Mouse (Mus musculus) adrenal gland, postnatal 36 days (tissue): ENCODE measurements around the gene Tnrc6b. TPM values are rescaled to one million over a fixed set of nuclear protein-coding genes. Genes with fewer than 3 reads are reported as not detected.
A peak's percentile ranks its signal among the peaks of the same experiment; 100 is the strongest.

Experiments used
- DNase-seq, 2 experiments: peaks; one replicate each; pipeline ENCODE4 v3.0.0; 2021; ENCODE audit warnings: mixed read lengths in 1 of 2
- total RNA-seq, 2 experiments: library from RNA; stranded (reverse); gene quantifications; 2 replicates each; pipeline ENCODE4 v1.2.3; 2021

Tnrc6b gene
- total RNA-seq, 2 experiments from 2014 or later = 46.5 to 56.9 TPM

DNA sequence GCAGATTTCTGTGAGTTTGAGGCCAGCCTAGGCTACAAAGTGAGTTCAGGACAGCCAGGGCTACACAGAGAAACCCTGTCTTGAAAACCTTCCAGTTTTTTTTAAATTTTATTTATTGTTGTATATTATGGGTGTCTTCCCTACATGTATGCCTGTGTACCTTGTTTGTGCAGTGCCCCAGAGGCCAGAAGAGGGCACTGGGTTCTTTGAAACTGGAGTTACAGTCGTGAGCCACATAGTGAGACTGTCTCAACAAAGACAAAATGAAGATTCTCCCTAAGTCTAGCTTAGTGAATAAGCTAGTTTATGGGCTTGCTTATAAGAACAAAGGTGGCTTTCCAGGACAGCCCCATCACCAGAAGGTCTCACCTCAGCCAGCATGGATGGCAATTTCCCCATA lies 25.4 kb downstream of the Tnrc6b start:
- DNase-seq = no peak

- DNase-seq = no peak
Observed at GRCm38 (mm10) chr15:80738244-80738643, 27.1 kb downstream of the Tnrc6b start.

- DNase-seq = no peak
Observed at GRCm38 (mm10) chr15:80739972-80740371, 28.9 kb downstream of the Tnrc6b start.

GRCm38 (mm10) chr15:80741836-80742235 lies 30.7 kb downstream of the Tnrc6b start:
- no peak for DNase-seq

DNA sequence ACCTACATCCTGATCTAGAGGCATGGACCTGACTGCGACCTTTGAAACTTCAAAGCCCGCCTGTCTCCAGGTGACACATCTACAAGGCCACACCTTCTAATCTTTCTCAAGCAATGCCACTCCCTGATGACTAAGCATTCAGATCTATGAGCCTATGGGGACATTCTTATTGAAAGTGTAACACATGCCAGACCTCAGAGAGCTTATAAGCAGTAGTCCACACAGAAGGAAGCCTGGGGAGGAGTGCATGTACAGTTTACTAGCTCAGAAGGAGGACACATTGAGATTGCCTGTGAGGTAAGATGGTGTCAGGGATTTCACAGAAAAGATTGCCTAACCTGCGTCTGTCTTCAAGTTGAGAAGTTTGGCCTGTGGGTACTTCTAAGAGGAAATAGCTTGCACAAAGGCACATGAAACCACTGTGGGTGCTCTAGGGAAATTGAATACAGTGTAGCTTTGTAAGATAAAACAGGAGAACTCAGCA lies 31.9 kb downstream of the Tnrc6b start:
- no peak for DNase-seq

- DNase-seq = no peak
Observed at GRCm38 (mm10) chr15:80743606-80744005, 32.5 kb downstream of the Tnrc6b start.

DNA sequence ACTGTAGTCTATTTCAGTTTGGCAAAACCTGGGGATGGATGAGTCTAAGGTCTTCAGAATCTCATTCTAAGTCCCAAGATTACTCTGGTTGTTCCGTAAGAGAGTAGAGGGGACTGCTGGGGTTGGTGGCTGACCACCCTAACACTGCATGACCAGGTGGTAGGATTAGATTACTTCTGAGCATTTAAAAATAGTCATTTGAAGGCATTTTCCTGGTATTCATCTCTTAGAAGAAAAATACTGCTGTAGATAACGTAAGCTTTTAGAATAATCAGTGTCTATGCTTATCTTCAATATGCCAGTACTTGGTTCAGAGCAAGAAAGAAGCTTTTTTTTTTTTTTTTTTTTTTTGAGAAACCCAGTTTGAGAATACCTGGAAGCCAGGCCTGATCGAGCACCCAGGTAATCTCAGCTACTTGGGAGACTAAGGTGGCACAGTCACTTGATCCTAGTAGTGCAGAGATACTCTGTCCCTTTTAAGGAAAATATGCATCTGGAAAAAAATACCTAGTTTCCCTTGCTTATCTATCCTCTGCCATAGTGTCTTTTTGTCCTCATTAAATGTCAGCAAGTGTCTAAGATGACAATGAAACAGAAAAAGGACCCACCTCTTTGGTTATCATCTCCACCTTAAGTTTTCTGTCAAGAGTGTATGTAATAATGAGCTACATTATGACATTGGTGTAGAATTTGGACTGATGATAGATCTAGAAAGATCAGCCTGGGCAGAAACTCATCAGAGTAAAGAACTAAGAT lies 33.7 kb downstream of the Tnrc6b start:
- no peak for DNase-seq

GRCm38 (mm10) chr15:80748979-80749378 lies 37.9 kb downstream of the Tnrc6b start:
- DNase-seq = no peak

DNA sequence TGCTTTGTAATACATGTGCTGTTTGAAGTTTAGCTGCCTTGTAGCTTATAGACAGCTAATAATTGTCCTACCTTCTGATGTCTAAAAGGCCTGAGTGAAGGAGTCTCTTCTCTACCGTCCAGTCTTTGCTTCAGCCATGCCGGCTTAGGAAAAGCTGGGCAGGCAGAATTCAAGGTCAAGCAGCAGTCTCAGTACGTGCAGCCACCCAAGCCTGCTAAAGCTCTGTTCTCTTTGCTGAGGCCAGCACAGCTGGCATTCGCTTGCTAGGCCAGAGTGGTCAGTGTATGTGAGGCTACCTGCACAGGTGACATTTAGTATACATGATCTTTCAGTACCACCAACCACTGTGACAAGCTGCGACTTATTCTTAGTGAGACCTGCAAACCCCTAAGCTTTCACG lies 42.2 kb downstream of the Tnrc6b start:
- peak; percentile 27 to 51 for DNase-seq

- no peak for DNase-seq
Observed at GRCm38 (mm10) chr15:80754103-80754502, 43.0 kb downstream of the Tnrc6b start.

DNA sequence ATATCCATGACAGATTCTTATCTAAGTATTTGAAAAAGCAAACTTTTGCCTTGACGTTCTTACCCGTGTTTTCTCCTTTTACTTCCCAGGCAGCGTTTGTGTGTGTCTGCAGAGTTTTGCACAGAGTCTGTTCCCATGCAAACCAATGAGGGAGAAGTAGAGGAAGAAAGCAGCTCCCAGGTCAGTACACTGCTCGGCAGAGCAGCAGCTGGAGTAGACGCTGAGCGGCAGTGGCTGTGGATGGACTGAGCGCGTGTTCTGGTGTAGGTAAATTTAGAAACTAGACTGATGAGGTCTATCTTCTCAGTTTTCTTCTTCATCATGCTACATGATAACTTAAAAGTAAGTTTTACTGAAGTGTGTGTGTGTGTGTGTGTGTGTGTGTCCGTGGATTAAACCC lies 48.3 kb downstream of the Tnrc6b start:
- DNase-seq = no peak

DNA sequence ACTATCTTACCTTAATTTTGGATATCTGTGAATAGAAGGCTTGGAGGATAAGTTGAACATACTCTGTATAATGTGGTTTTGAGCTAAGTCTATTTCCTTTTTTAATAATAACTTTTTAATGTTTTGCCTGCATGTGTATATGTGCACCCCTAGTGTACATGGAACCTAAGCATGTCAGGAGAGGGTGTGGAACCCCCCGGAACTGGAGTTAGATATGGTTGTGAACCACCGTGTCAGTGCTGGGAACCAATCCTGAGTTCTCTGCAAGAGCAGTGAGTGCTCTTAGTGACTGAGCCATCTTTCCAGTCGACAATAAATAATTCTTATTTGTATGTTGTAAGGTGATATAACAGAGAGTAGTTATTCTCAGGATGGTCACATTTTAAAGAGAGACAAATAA lies 49.4 kb downstream of the Tnrc6b start:
- no peak for DNase-seq

- DNase-seq = no peak
Observed at GRCm38 (mm10) chr15:80760935-80761334, 49.8 kb downstream of the Tnrc6b start.

GRCm38 (mm10) chr15:80762621-80763020 lies 51.5 kb downstream of the Tnrc6b start:
- DNase-seq = no peak

DNA sequence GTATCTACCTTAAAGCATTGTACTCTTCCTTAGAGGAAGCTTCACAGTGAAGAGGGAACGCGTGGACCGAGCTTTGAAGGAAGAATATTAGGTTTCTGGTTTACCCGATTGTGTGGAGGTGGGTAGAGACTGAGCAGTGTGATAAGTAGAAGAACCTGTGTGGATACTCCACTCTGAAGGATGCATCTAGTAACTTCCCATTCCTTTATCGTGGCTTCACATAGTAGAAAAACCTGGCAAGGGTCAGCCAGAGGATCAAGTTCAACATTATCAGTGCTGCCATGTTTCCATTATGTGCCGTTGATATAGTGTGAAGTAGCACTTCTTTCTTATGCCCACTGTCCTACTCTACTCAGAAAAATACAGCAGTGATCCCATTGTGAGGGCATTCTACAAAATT lies 53.6 kb downstream of the Tnrc6b start:
- no peak for DNase-seq

DNA sequence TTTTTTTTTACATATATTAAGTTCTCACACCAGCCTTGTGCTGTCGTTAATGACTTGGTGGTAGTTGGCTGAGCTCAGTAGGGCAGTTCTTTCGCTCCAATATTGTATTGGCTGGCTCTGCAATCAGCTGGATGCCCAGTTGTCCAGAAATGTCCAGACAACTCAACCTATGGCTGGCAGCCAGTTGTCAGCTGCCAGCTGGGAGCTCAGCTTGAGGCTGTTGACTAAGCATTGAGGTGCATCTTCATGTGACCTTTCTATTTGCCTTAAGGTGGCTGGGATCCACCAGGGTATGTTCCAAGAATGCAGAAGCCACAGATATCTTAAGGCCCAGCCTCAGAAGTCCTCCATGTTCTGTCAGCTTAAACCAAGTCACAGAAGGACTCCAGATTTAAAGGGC lies 54.3 kb downstream of the Tnrc6b start:
- peak; percentile 52 to 58 for DNase-seq

DNA sequence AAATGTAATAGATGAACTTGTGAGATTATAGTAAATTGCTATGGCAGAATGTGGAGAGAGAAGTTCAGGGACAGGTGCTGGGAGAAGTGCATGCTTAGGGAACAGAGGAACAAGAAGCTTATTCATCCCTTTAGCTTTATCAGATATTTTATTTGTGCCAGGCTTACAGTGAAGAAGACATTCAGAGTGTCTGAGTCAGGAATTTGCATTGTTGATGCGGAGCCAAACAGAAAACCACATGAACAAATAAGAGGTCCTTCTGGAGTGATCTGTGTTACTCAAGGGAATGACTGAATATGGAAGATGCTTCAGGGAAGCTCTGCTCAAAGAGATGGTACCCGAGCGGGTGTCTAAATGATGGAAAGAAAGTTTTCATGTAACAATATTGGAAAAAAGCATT lies 57.1 kb downstream of the Tnrc6b start:
- DNase-seq = no peak

DNA sequence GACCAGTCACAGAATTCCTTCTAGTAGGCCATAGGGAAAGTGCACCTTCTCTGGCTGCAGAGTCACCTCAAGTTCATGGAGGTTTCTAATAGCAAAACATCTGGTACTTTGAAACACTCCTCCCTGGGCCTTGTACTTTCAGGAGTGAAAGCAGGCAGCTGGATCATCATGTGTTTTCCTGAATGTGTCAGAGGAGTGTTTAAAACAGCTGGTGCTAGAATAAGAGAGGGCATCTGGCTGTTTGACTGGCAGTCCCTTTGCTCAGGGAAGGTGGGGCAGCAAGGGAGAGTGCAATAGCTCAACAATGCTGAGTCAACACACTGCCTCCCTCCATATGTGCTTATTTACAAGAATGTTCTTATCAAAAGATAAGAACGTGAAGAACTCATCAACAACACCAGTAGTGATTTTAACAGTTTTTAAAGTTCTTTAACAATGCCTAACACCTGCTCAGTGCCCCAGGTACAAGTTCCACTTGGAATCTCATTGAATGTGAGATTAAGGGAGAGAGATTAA lies 60.9 kb downstream of the Tnrc6b start:
- no peak for DNase-seq

DNA sequence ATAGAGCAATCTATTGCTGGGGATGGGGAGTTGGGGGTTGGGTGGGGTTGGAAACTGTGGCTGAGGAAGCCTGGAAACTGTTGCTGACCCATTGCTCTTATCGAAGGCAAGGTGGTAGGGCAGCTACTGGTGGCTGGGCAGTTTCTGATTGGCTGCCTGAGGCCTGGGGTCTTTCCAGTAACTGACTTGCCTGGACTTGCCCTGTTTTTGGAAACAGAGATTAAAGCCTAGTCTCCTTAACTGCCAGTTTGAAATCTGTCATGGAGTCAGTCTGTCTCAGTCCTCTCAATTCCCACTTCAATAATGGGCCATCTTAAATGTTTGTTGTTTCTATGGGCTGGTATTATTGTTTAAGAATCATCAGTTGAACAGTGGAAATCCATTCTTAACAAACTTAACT lies 63.6 kb downstream of the Tnrc6b start:
- DNase-seq = no peak

GRCm38 (mm10) chr15:80779006-80779405 lies 67.9 kb downstream of the Tnrc6b start:
- no peak for DNase-seq

GRCm38 (mm10) chr15:80780154-80780751 lies 69.1 kb downstream of the Tnrc6b start:
- no peak for DNase-seq

DNA sequence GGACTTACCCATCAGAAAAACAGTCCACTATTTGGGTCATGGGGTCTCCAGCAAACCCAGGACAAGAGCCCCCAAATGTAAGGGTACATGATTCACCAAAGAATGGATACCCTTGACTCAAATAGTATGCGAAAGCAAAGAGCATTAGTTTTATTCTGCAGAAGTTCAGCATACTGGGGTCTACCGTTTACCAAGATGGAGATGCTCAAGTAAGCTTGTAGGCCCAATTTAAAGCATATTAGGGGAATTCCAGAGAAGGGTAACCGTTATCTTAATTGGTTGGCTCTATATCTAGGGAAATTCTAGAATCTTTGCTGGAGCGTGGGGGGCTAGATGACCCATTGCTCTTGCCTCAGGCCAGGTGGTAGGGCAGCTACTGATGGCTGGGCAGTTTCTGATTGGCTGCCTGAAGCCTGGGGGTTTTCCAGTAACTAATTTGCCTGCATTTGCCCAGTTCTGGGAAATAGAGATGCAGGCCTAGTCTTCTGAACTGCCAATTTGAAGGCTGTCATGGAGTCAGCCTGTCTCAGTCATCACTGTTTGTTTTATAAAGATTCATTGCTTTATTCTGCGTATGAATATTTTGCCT lies 70.2 kb downstream of the Tnrc6b start:
- no peak for DNase-seq

DNA sequence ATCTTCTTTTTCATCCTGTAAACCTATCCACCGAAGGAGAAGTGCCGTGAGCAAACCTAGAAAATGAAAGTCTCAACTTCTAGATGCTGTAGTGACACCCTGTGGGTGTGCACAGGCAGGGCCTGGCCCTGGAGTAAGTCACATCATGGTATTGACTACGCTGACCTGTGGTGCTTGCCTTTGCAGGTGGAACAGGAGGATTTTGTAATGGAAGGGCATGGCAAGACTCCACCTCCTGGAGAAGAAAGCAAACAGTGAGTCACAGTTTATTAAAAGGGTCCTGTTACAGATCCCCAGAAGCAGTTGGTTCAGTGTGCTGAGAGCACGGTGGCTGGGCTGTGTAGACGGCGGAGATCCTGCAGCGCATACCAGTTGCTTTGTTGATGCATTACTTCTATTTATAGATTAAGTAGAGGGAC lies 73.4 kb downstream of the Tnrc6b start:
- no peak for DNase-seq
